ENCODE assay signal across 32 mouse cellular contexts in genomic region chr8:87434592-87434991, GRCm38 (mm10). TPM values are rescaled to one million over a fixed set of nuclear protein-coding genes. Genes with fewer than 3 reads are reported as not detected.
"Had no signal": no experiment of that assay in that cellular context is flagged by ENCODE, and none has a peak within 500 bp of the region (broad histone marks: within the 10 kb centered on the region; RNA-seq: fewer than 3 reads in every experiment).

No protein-coding gene starts in this region.

- DNase-seq: gastrocnemius, postnatal 14 days; gastrocnemius, postnatal 36 days; heart, adult 11 months; heart, adult 2 months; heart, postnatal 14 days; heart, postnatal 36 days; kidney, adult 18-20 months; kidney, adult 8-10 months; kidney, postnatal 10 days; kidney, postnatal 25 days; kidney, postnatal 4 days; left cerebral cortex, postnatal 4 days had no signal

- H3K4me2 ChIP-seq: heart, embryonic 11.5 days; heart, embryonic 13.5 days; heart, embryonic 15.5 days; hindbrain, embryonic 12.5 days; hindbrain, embryonic 14.5 days; intestine, embryonic 15.5 days; limb, embryonic 13.5 days; limb, embryonic 15.5 days; liver, embryonic 12.5 days had no signal

- H3K4me3 ChIP-seq: heart, adult 2 months; heart, embryonic 13.5 days; heart, embryonic 15.5 days; hindbrain, embryonic 12.5 days; intestine, embryonic 15.5 days; layer of hippocampus, adult 2 months; left cerebral cortex, adult 2 months; limb, embryonic 13.5 days; limb, embryonic 15.5 days; liver, embryonic 12.5 days had no signal

- H3K9me3 ChIP-seq: heart, embryonic 13.5 days; heart, embryonic 15.5 days; hindbrain, embryonic 12.5 days; intestine, embryonic 15.5 days; limb, embryonic 13.5 days; limb, embryonic 15.5 days; liver, embryonic 12.5 days had no signal

- H3K36me3 ChIP-seq: heart, embryonic 13.5 days; heart, embryonic 15.5 days; hindbrain, embryonic 12.5 days; intestine, embryonic 15.5 days; limb, embryonic 13.5 days; limb, embryonic 15.5 days; liver, embryonic 12.5 days had no signal

- H3K9ac ChIP-seq: heart, embryonic 13.5 days; heart, embryonic 15.5 days; hindbrain, embryonic 12.5 days; hindbrain, embryonic 14.5 days; intestine, embryonic 15.5 days; limb, embryonic 13.5 days; limb, embryonic 15.5 days; liver, embryonic 12.5 days had no signal

- H3K27me3 ChIP-seq: heart, embryonic 13.5 days; heart, embryonic 15.5 days; hindbrain, embryonic 12.5 days; intestine, embryonic 15.5 days; limb, embryonic 15.5 days; liver, embryonic 12.5 days had no signal

- H3K4me1 ChIP-seq: heart, embryonic 13.5 days; heart, embryonic 15.5 days; hindbrain, embryonic 12.5 days; intestine, embryonic 15.5 days; limb, embryonic 15.5 days; liver, embryonic 12.5 days had no signal

- ATAC-seq: hindbrain, embryonic 16.5 days; inflammation-experienced regulatory T-cells, adult 6 months; intestine, embryonic 15.5 days; intestine, postnatal 0 days; liver, embryonic 12.5 days had no signal

- H3K27ac ChIP-seq: heart, adult 2 months; heart, embryonic 13.5 days; heart, embryonic 15.5 days; hindbrain, embryonic 12.5 days; hindbrain, embryonic 14.5 days; intestine, embryonic 15.5 days; layer of hippocampus, adult 2 months; left cerebral cortex, adult 2 months; limb, embryonic 13.5 days; limb, embryonic 15.5 days; liver, embryonic 12.5 days had no signal

RNA-seq across cellular contexts. Expression of gene Cbln1, which starts 37.8 kb away (rescaled TPM):
- total RNA-seq: gastrocnemius, adult 18-20 months; gastrocnemius, adult 8-10 months; gastrocnemius, postnatal 36 days; hematopoietic stem cell, adult 5-6 weeks; liver, adult 2 months had no signal
- polyA plus RNA-seq: heart, embryonic 15.5 days; heart, postnatal 0 days; inflammation-experienced regulatory T-cells, adult 6 months; kidney, embryonic 16.5 days; liver, adult 2 months; liver, embryonic 12.5 days had no signal
